Mouse (Mus musculus) neutrophil, adult 59 days (primary cell): ENCODE results near the gene Serpina5. TPM values are rescaled to one million over a fixed set of nuclear protein-coding genes. Genes with fewer than 3 reads are reported as not detected.

Source experiments
- total RNA-seq, 2 experiments: library from RNA; stranded (reverse); gene quantifications; 1 replicate in 1 of 2; 2 replicates in 1 of 2; pipeline ENCODE4 v1.2.4; 2023

Serpina5 gene
- not detected for total RNA-seq

GRCm38 (mm10) chr12:104100768-104101167 is at the start of gene Serpina5:
Gene Serpina5 (plus strand): TSS chr12:104101113.

DNA sequence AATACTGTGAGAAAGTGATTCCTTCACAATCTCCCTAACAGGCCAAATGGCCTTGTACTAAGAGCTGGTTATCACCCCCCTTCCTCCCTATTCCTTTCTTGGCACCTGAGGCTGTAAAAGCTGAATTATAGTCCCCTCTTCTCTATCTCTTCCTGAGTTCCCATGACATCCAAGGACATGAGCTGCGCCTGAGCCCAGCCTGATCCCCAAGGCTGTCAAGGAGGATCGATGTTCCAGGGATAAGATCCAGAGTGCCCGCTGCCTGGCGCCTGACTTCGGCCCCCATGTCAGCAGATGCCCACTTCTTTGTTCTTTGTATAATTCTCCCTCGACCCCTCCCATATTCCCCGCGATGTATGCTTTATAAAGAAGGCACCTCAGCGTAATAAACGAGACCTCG is 11.4 kb downstream of the Serpina5 start, which contains the start of gene Serpina3a:
Serpina3a (plus strand) TSS at position 392 of the 400 bp plus-strand sequence.

GRCm38 (mm10) chr12:104127696-104128095 is 26.8 kb downstream of the Serpina5 start, which contains the start of gene Serpina3b:
Gene Serpina3b (plus strand): TSS chr12:104127996.

GRCm38 (mm10) chr12:104153656-104154055 is 52.7 kb downstream of the Serpina5 start, which contains the start of gene Serpina3c:
Gene Serpina3c (minus strand): TSS chr12:104153870.

Other genes with a start within 250 kb of the Serpina5 start
- not detected for gene Serpina1a, start 237.6 kb upstream of the Serpina5 start, total RNA-seq
- gene Serpina1c, start 196.2 kb upstream of the Serpina5 start, total RNA-seq = under 1 TPM; 0.31 to 0.37 TPM
- not detected for gene Serpina1e, start 142.1 kb upstream of the Serpina5 start, total RNA-seq
- under 1 TPM in 1 of 2 experiments, not detected in 1; 0.78 TPM for gene Serpina11, start 111.2 kb upstream of the Serpina5 start, total RNA-seq
- not detected for gene Serpina9, start 87.4 kb upstream of the Serpina5 start, total RNA-seq
- gene Serpina12, start 56.7 kb upstream of the Serpina5 start, total RNA-seq = not detected
- not detected for gene Serpina3a, start 11.6 kb downstream of the Serpina5 start, total RNA-seq
- under 1 TPM in 1 of 2 experiments, not detected in 1; 0.29 TPM for gene Serpina3b, start 26.9 kb downstream of the Serpina5 start, total RNA-seq
- not detected for gene Serpina3c, start 52.8 kb downstream of the Serpina5 start, total RNA-seq
- gene Serpina3f, start 113.4 kb downstream of the Serpina5 start, total RNA-seq = under 1 TPM; 0.24 to 0.33 TPM
- gene Serpina3g, start 135.1 kb downstream of the Serpina5 start, total RNA-seq = 1 to 10 TPM in 1 of 2 experiments, under 1 TPM in 1; 0.60 to 4.0 TPM
- gene Serpina3i, start 162.0 kb downstream of the Serpina5 start, total RNA-seq = not detected
- gene Serpina3j, start 213.4 kb downstream of the Serpina5 start, total RNA-seq = not detected
- not detected for gene Serpina3k, start 237.4 kb downstream of the Serpina5 start, total RNA-seq
- not detected for gene Serpina3m, start 237.4 kb downstream of the Serpina5 start, total RNA-seq